Mouse (Mus musculus) MEL (cell line): Measurements from ENCODE around the gene Coq10b. TPM values are rescaled to one million over a fixed set of nuclear protein-coding genes. Genes with fewer than 3 reads are reported as not detected.

Experiments used
- DNase-seq: peaks from one replicate; pipeline ENCODE4 v3.0.0; 2011; ENCODE audit warnings: low read depth, low spot score
- H3K27ac ChIP-seq: 2 replicates; pipeline ENCODE4 v1.5.1; 2012; ENCODE audit warnings: low read depth, mild to moderate bottlenecking, control low read depth, low read length, moderate library complexity; ENCODE audit not compliant: control insufficient read depth
- H3K27me3 ChIP-seq, 2 experiments: fragments of 150-350 bp in 1 of 2; sonication (generic) in 1 of 2; 2 replicates each; pipeline ENCODE4 v1.6.1; 2012; ENCODE audit warnings: low read length in 2 of 2, mild to moderate bottlenecking in 2 of 2, improper control_type of control experiment in 1 of 2, moderate library complexity in 1 of 2; ENCODE audit not compliant: insufficient read depth in 2 of 2, control insufficient read depth in 1 of 2
- H3K36me3 ChIP-seq, 2 experiments: 2 replicates each; pipeline ENCODE4 v1.6.1; 2012 to 2014; ENCODE audit warnings: low read length in 2 of 2, improper control_type of control experiment in 1 of 2, inconsistent platforms in 1 of 2, mild to moderate bottlenecking in 1 of 2; ENCODE audit not compliant: insufficient read depth in 2 of 2, control insufficient read depth in 1 of 2
- H3K4me1 ChIP-seq, 2 experiments: fragments of 150-350 bp in 1 of 2; sonication (generic) in 1 of 2; 2 replicates each; pipeline ENCODE4 v1.6.1; 2012; ENCODE audit warnings: low read length in 2 of 2, improper control_type of control experiment in 1 of 2, mild to moderate bottlenecking in 1 of 2; ENCODE audit not compliant: insufficient read depth in 2 of 2, control insufficient read depth in 1 of 2
- H3K4me3 ChIP-seq, 2 experiments: fragments of 150-350 bp in 1 of 2; sonication (generic) in 1 of 2; 2 replicates each; pipeline ENCODE4 v1.5.1; 2012; ENCODE audit warnings: low read depth in 2 of 2, low read length in 2 of 2, mild to moderate bottlenecking in 2 of 2, moderate library complexity in 2 of 2, control low read depth in 1 of 2, improper control_type of control experiment in 1 of 2; ENCODE audit not compliant: control insufficient read depth in 1 of 2, insufficient read depth in 1 of 2
- H3K79me2 ChIP-seq: 2 replicates; pipeline ENCODE4 v1.6.1; 2012; ENCODE audit warnings: mild to moderate bottlenecking, low read length, moderate library complexity; ENCODE audit not compliant: control insufficient read depth, poor library complexity, insufficient read depth
- H3K9ac ChIP-seq: 2 replicates; pipeline ENCODE4 v1.6.1; 2012; ENCODE audit warnings: low read depth, mild to moderate bottlenecking, control low read depth, low read length, moderate library complexity; ENCODE audit not compliant: control insufficient read depth, poor library complexity, severe bottlenecking
- H3K9me3 ChIP-seq: fragments of 150-350 bp; sonication (generic); replicated peaks from 2 replicates; pipeline ENCODE4 v1.6.1; 2012; ENCODE audit warnings: mild to moderate bottlenecking, low read length, improper control_type of control experiment, moderate library complexity; ENCODE audit not compliant: insufficient read depth
- CHD2 ChIP-seq: IDR thresholded peaks from 2 replicates; pipeline ENCODE4 v1.6.1; 2011; ENCODE audit warnings: low read length, improper control_type of control experiment
- CTCF ChIP-seq, 3 experiments: IDR thresholded peaks in 2 of 3; conservative IDR thresholded peaks in 1 of 3; 2 replicates each; pipeline ENCODE4 v1.5.1; 2011 to 2012; ENCODE audit warnings: low read length in 3 of 3, low read depth in 2 of 3, mild to moderate bottlenecking in 2 of 3, improper control_type of control experiment in 1 of 3, inconsistent platforms in 1 of 3, mixed read lengths in 1 of 3, moderate library complexity in 1 of 3; ENCODE audit not compliant: control insufficient read depth in 1 of 3, insufficient read depth in 1 of 3, poor library complexity in 1 of 3, severe bottlenecking in 1 of 3
- EP300 ChIP-seq, 2 experiments: IDR thresholded peaks; 2 replicates each; pipeline ENCODE4 v1.6.1; 2011; ENCODE audit warnings: improper control_type of control experiment in 2 of 2, low read length in 2 of 2, low read depth in 1 of 2, mild to moderate bottlenecking in 1 of 2
- ETS1 ChIP-seq: IDR thresholded peaks from 2 replicates; pipeline ENCODE4 v1.6.1; 2012; ENCODE audit warnings: low read depth, mild to moderate bottlenecking, inconsistent platforms, low read length, improper control_type of control experiment, moderate library complexity
- MAFK ChIP-seq: IDR thresholded peaks from 2 replicates; pipeline ENCODE4 v1.6.1; 2011; ENCODE audit warnings: low read depth, mild to moderate bottlenecking, low read length, improper control_type of control experiment, borderline replicate concordance
- MAZ ChIP-seq: IDR thresholded peaks from 2 replicates; pipeline ENCODE4 v1.6.1; 2012; ENCODE audit warnings: low read depth, mild to moderate bottlenecking, inconsistent platforms, low read length, improper control_type of control experiment
- MYC ChIP-seq: IDR thresholded peaks from 2 replicates; pipeline ENCODE4 v1.6.1; 2011; ENCODE audit warnings: low read depth, mild to moderate bottlenecking, low read length, improper control_type of control experiment, moderate library complexity
- POLR2A ChIP-seq, 2 experiments: IDR thresholded peaks; 2 replicates each; pipeline ENCODE4 v1.6.1; 2011 to 2012; ENCODE audit warnings: low read length in 2 of 2, mild to moderate bottlenecking in 2 of 2, control low read depth in 1 of 2, improper control_type of control experiment in 1 of 2, low read depth in 1 of 2, moderate library complexity in 1 of 2; ENCODE audit not compliant: control insufficient read depth in 1 of 2, insufficient read depth in 1 of 2, poor library complexity in 1 of 2
- POLR2AphosphoS5 ChIP-seq: IDR thresholded peaks from 2 replicates; pipeline ENCODE4 v1.6.1; 2012; ENCODE audit warnings: low read depth, borderline replicate concordance, mild to moderate bottlenecking, inconsistent platforms, low read length, moderate library complexity, mixed read lengths
- RAD21 ChIP-seq: IDR thresholded peaks from 2 replicates; pipeline ENCODE4 v1.6.1; 2011; ENCODE audit warnings: mild to moderate bottlenecking, low read depth, low read length, improper control_type of control experiment
- RCOR1 ChIP-seq: IDR thresholded peaks from 2 replicates; pipeline ENCODE4 v1.6.1; 2012; ENCODE audit warnings: low read depth, mild to moderate bottlenecking, inconsistent platforms, low read length, improper control_type of control experiment
- SMC3 ChIP-seq: IDR thresholded peaks from 2 replicates; pipeline ENCODE4 v1.6.1; 2011; ENCODE audit warnings: low read depth, low read length, improper control_type of control experiment
- TBP ChIP-seq: IDR thresholded peaks from 2 replicates; pipeline ENCODE4 v1.8.0; 2011; ENCODE audit warnings: low read depth, low read length, improper control_type of control experiment
- USF2 ChIP-seq, 2 experiments: IDR thresholded peaks; 2 replicates each; pipeline ENCODE4 v1.6.1; 2011 to 2012; ENCODE audit warnings: improper control_type of control experiment in 2 of 2, low read length in 2 of 2, borderline replicate concordance in 1 of 2, inconsistent platforms in 1 of 2, low read depth in 1 of 2, mild to moderate bottlenecking in 1 of 2; ENCODE audit not compliant: insufficient read depth in 1 of 2
- ZC3H11A ChIP-seq: IDR thresholded peaks from 2 replicates; pipeline ENCODE4 v1.6.1; 2012; ENCODE audit warnings: low read depth, mild to moderate bottlenecking, inconsistent platforms, low read length, improper control_type of control experiment
- ZNF384 ChIP-seq: IDR thresholded peaks from 2 replicates; pipeline ENCODE4 v1.6.1; 2012; ENCODE audit warnings: low read depth, mild to moderate bottlenecking, inconsistent platforms, low read length, improper control_type of control experiment
- polyA plus RNA-seq, 2 experiments: library from polyadenylated mRNA; stranded (reverse) in 1 of 2; unstranded in 1 of 2; fragments of >175 nt in 1 of 2; fragments of >200 nt in 1 of 2; gene quantifications; 2 replicates each; pipeline versions ENCODE4 v1.2.1 to v1.2.4; 2012; ENCODE audit warnings: low replicate concordance in 2 of 2, low read depth in 1 of 2; ENCODE audit not compliant: insufficient read length in 2 of 2, insufficient read depth in 1 of 2, missing spikeins in 1 of 2
- total RNA-seq: library from RNA; depleted of rRNA; stranded (reverse); fragments of 300-350 nt; gene quantifications from 2 replicates; pipeline ENCODE4 v1.2.3, GENCODE M21; 2012

The Coq10b gene
- total and polyA plus RNA-seq, 3 experiments: 9.8 to 84.6 (median 13.4) TPM

DNA sequence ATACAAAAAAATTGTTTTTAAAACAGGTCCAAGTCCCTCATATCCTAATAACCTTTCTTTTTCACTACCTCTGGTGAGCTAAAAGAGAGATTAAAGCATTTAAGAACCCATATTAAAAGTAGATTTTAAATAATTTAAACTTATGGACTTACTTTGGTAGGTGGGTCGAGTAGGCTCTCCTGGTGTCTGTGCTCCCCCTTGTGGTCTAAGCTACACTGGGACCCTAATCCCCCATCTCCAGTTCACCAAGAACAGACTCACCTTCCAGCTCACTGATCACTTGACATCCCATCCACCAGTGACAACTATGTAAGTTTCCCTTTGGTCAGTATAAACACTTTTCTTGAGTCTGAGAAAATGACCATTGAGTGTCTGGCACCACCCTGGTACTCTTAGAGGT, 10.3 kb upstream of the Coq10b start:
- no peaks in the 10 kb centered on the region for H3K4me1 ChIP-seq
- no peaks in the 10 kb centered on the region for H3K9me3 ChIP-seq
- no peak overlapping the region for H3K4me3 ChIP-seq
- no peaks in the 10 kb centered on the region for H3K36me3 ChIP-seq
- H3K9ac ChIP-seq: no peak overlapping the region
- H3K27me3 ChIP-seq: no peaks in the 10 kb centered on the region; a peak in 1 of 4 replicates
- H3K79me2 ChIP-seq: no peaks in the 10 kb centered on the region
- TF ChIP-seq MAZ: no peak
- TF ChIP-seq RAD21: peak; percentile 58
- no peak for TF ChIP-seq MAFK
- TF ChIP-seq ZNF384: no peak
- peak; percentile 34; the same call in 1 of the 2 replicates for TF ChIP-seq ZC3H11A
- no peak for TF ChIP-seq POLR2AphosphoS5
- peak; percentile 34 to 49 (median 46); a peak in 5 of 6 replicates for TF ChIP-seq CTCF (IDR thresholded peaks at IDR 0.05 in 2 of 3, conservative IDR thresholded peaks at IDR 0.05 in 1 of 3; ENCODE audit: control insufficient read depth in 1 of 3, insufficient read depth in 1 of 3, low read depth in 2 of 3, low read length in 3 of 3, poor library complexity in 1 of 3, severe bottlenecking in 1 of 3)
- TF ChIP-seq CHD2: no peak
- TF ChIP-seq EP300 (IDR thresholded peaks at IDR 0.05; ENCODE audit: low read depth in 1 of 2, low read length in 2 of 2): no peak
- no peak for TF ChIP-seq USF2 (IDR thresholded peaks at IDR 0.05; ENCODE audit: borderline replicate concordance in 1 of 2, insufficient read depth in 1 of 2, low read depth in 1 of 2, low read length in 2 of 2)
- peak; percentile 48 for TF ChIP-seq SMC3
- no peak for TF ChIP-seq TBP
- TF ChIP-seq POLR2A (IDR thresholded peaks at IDR 0.05; ENCODE audit: control insufficient read depth in 1 of 2, insufficient read depth in 1 of 2, low read depth in 1 of 2, low read length in 2 of 2, poor library complexity in 1 of 2): no peak
- no peak overlapping the region for H3K27ac ChIP-seq
- peak; percentile 42 for DNase-seq

DNA sequence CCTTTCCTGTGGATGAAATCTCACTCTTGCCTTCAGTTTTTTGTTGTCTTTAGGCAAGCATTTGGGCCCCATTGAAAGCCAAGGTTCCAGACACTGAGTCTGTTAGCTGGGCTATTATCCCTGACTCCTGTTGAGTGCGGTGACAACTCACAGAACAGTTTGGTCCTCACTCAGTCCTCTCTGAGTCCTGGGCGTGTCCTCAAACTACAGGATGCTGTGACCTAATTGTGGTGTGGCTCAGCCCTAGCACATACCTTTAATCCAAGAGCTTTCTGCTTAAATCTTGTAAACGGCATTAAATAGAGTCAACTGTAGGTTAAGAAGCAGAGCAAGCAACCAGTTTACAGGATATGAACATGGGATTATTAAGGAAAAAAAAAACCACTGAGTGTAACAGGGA, 9.4 kb upstream of the Coq10b start:
- H3K27ac ChIP-seq: no peak overlapping the region
- no peak for TF ChIP-seq ETS1
- TF ChIP-seq TBP: no peak
- no peak for TF ChIP-seq RCOR1
- no peak for TF ChIP-seq MYC

More for the DNA sequence above, 9.4 kb upstream of the Coq10b start:
- no peak for DNase-seq
- no peak overlapping the region for H3K4me3 ChIP-seq
- H3K36me3 ChIP-seq: no peaks in the 10 kb centered on the region
- no peaks in the 10 kb centered on the region for H3K79me2 ChIP-seq
- no peak overlapping the region for H3K9ac ChIP-seq
- no peaks in the 10 kb centered on the region for H3K4me1 ChIP-seq
- H3K27me3 ChIP-seq: no peaks in the 10 kb centered on the region; a peak in 1 of 4 replicates
- H3K9me3 ChIP-seq: no peaks in the 10 kb centered on the region
